Mouse (Mus musculus) T-helper 1 cell (primary cell): ENCODE results near the gene Sez6.

Experiments
- in situ Hi-C: fragments of 300-600 bp; cut with MboI, MseI; formaldehyde crosslinking; loops from one replicate; pipeline ENCODE4 v1.15.1; 2025; ENCODE audit warnings: high pct_unique_total_duplicates

The Sez6 gene

GRCm38 (mm10) chr11:77906097-77906687 lies 24.4 kb upstream of the Sez6 start:
- in situ Hi-C loops: no loop called here

GRCm38 (mm10) chr11:77906747-77907174 lies 23.8 kb upstream of the Sez6 start:
- in situ Hi-C loops: no loop called here

- in situ Hi-C loops: no loop called here
Measured at GRCm38 (mm10) chr11:77908468-77908867, 22.1 kb upstream of the Sez6 start.

GRCm38 (mm10) chr11:77909376-77909775 lies 21.2 kb upstream of the Sez6 start:
- in situ Hi-C loops: no loop called here

- in situ Hi-C loops: no loop called here
Measured at GRCm38 (mm10) chr11:77909776-77910175, 20.8 kb upstream of the Sez6 start.

- in situ Hi-C loops: no loop called here
Measured at GRCm38 (mm10) chr11:77913505-77913904, 17.1 kb upstream of the Sez6 start.

GRCm38 (mm10) chr11:77914598-77915260 lies 15.9 kb upstream of the Sez6 start:
- in situ Hi-C loops: loop anchor here (5.0 kb wide), 1 partner anchor 72 kb away; no protein-coding TSS in a partner anchor

GRCm38 (mm10) chr11:77916741-77917140 lies 13.9 kb upstream of the Sez6 start:
- in situ Hi-C loops: loop anchor here (5.0 kb wide), 1 partner anchor 74 kb away; no protein-coding TSS in a partner anchor

GRCm38 (mm10) chr11:77917166-77917565 lies 13.4 kb upstream of the Sez6 start:
- in situ Hi-C loops: loop anchor here (5.0 kb wide), 1 partner anchor 75 kb away; no protein-coding TSS in a partner anchor

- in situ Hi-C loops: loop anchor here (10.0 kb wide), 1 partner anchor 988 kb away; no protein-coding TSS in a partner anchor
Measured at GRCm38 (mm10) chr11:77923285-77923684, 7.3 kb upstream of the Sez6 start.

- in situ Hi-C loops: loop anchor here (10.0 kb wide), 1 partner anchor 991 kb away; no protein-coding TSS in a partner anchor
Measured at GRCm38 (mm10) chr11:77925836-77926657, 4.6 kb upstream of the Sez6 start.

GRCm38 (mm10) chr11:77926666-77927065 lies 3.9 kb upstream of the Sez6 start:
- in situ Hi-C loops: loop anchor here (10.0 kb wide), 1 partner anchor 992 kb away; no protein-coding TSS in a partner anchor

GRCm38 (mm10) chr11:77927837-77928236 lies 2.8 kb upstream of the Sez6 start:
- in situ Hi-C loops: loop anchor here (10.0 kb wide), 1 partner anchor 993 kb away; no protein-coding TSS in a partner anchor

- in situ Hi-C loops: no loop called here
Measured at GRCm38 (mm10) chr11:77931541-77932433, 1.2 kb downstream of the Sez6 start.

- in situ Hi-C loops: no loop called here
Measured at GRCm38 (mm10) chr11:77932576-77932975, 2.0 kb downstream of the Sez6 start.

- in situ Hi-C loops: no loop called here
Measured at GRCm38 (mm10) chr11:77934111-77934521, 3.5 kb downstream of the Sez6 start.

GRCm38 (mm10) chr11:77934568-77935311 lies 4.1 kb downstream of the Sez6 start:
- in situ Hi-C loops: no loop called here

GRCm38 (mm10) chr11:77936846-77937245 lies 6.2 kb downstream of the Sez6 start:
- in situ Hi-C loops: no loop called here

- in situ Hi-C loops: no loop called here
Measured at GRCm38 (mm10) chr11:77937649-77938410, 7.2 kb downstream of the Sez6 start.
